Mouse (Mus musculus) midbrain, embryonic 10.5 days (tissue): ENCODE measurements around the gene Tpi1. TPM values are rescaled to one million over a fixed set of nuclear protein-coding genes. Genes with fewer than 3 reads are reported as not detected.
A peak's percentile ranks its signal among the peaks of the same experiment; 100 is the strongest.

Experiments used
- DNase-seq: peaks from one replicate; pipeline ENCODE4 v3.0.0-alpha.2; 2017; ENCODE audit warnings: low spot score
- H3K27ac ChIP-seq: fragments of 300-500 bp; sonication (generic); replicated peaks from 2 replicates; pipeline ENCODE4 v1.5.1; 2016; ENCODE audit warnings: mild to moderate bottlenecking
- H3K27me3 ChIP-seq: fragments of 300-500 bp; sonication (generic); 2 replicates; pipeline ENCODE4 v1.6.1; 2016; ENCODE audit warnings: low read depth, mild to moderate bottlenecking; ENCODE audit not compliant: poor library complexity, severe bottlenecking
- H3K36me3 ChIP-seq: fragments of 300-500 bp; sonication (generic); 2 replicates; pipeline ENCODE4 v1.6.1; 2016; ENCODE audit warnings: mild to moderate bottlenecking, moderate library complexity
- H3K4me1 ChIP-seq: fragments of 300-500 bp; sonication (generic); 2 replicates; pipeline ENCODE4 v1.6.1; 2016
- H3K4me3 ChIP-seq: fragments of 300-500 bp; sonication (generic); 2 replicates; pipeline ENCODE4 v1.5.1; 2016; ENCODE audit warnings: mild to moderate bottlenecking, moderate library complexity
- H3K9me3 ChIP-seq: fragments of 300-500 bp; sonication (generic); replicated peaks from 2 replicates; pipeline ENCODE4 v1.6.1; 2016; ENCODE audit warnings: mild to moderate bottlenecking
- WGBS: fragments of 180-500 bp; shearing (Covaris S2); methylation state at CpG from one replicate; pipeline ENCODE4 v1.1.7; 2016; 5-methylcytosine and 5-hydroxymethylcytosine counted together
- polyA plus RNA-seq: library from polyadenylated mRNA; unstranded; fragments of >200 nt; fragmentation: Nextera tagmentation; extraction: Ambion mirVana; gene quantifications from 2 replicates; pipeline ENCODE4 v1.2.1, GENCODE M21; 2016

The Tpi1 gene
- polyA plus RNA-seq: 786 and 953 TPM in 2 replicates

- Histone ChIP-seq H3K36me3 (peaks cover 72% of the 10 kb centered on the region), H3K27me3 (no peaks in the 10 kb centered on the region), H3K27ac (peak within 1 kb of the TSS; percentile 95), H3K9me3 (no peaks in the 10 kb centered on the region), H3K4me1 (peaks cover 57% of the 10 kb centered on the region), H3K4me3 (peak within 1 kb of the TSS; percentile 75)
- WGBS: 1% methylated on average over 22 of the region's 22 CpGs
- DNase-seq: peak; percentile 88
Measured at GRCm38 (mm10) chr6:124813933-124814332, at the start of gene Tpi1. TSS of gene Tpi1 (minus strand) at chr6:124814296.

GRCm38 (mm10) chr6:124863125-124863657 lies 49.1 kb upstream of the Tpi1 start:
- peak overlapping the region; percentile 94 for H3K27ac ChIP-seq
- WGBS: under 1% methylated on average over 16 of the region's 16 CpGs
- H3K4me1 ChIP-seq: peaks cover 82% of the 10 kb centered on the region
- H3K9me3 ChIP-seq: no peaks in the 10 kb centered on the region
- peak; percentile 50 for DNase-seq
- peak overlapping the region; percentile 72 for H3K4me3 ChIP-seq
- H3K36me3 ChIP-seq: 0 out of 2 replicates have a peak, but pooled peaks cover 5% of the 10 kb centered on the region
- H3K27me3 ChIP-seq: peaks cover 77% of the 10 kb centered on the region

- H3K36me3 ChIP-seq: 0 out of 2 replicates have a peak, but pooled peaks cover 5% of the 10 kb centered on the region
- peaks cover 82% of the 10 kb centered on the region for H3K27me3 ChIP-seq
- DNase-seq: no peak
- 6% methylated on average over 8 of the region's 8 CpGs for WGBS
- peaks cover 88% of the 10 kb centered on the region for H3K4me1 ChIP-seq
- no peaks in the 10 kb centered on the region for H3K9me3 ChIP-seq
- peak overlapping the region; percentile 94 for H3K27ac ChIP-seq
- H3K4me3 ChIP-seq: peak overlapping the region; percentile 72
Measured at GRCm38 (mm10) chr6:124862406-124863124, 48.5 kb upstream of the Tpi1 start.

- DNase-seq: no peak
- WGBS: 33% methylated on average over 3 of the region's 3 CpGs
- Histone ChIP-seq H3K9me3 (no peaks in the 10 kb centered on the region), H3K4me1 (peaks cover 95% of the 10 kb centered on the region), H3K4me3 (peak overlapping the region; percentile 72), H3K27ac (peak overlapping the region; percentile 94), H3K36me3 (0 out of 2 replicates have a peak, but pooled peaks cover 5% of the 10 kb centered on the region), H3K27me3 (peaks cover 77% of the 10 kb centered on the region)
Measured at GRCm38 (mm10) chr6:124861802-124862201, 47.7 kb upstream of the Tpi1 start.

GRCm38 (mm10) chr6:124861266-124861665 lies 47.2 kb upstream of the Tpi1 start:
- no peak for DNase-seq
- Histone ChIP-seq H3K27ac (peak overlapping the region; percentile 94), H3K9me3 (no peaks in the 10 kb centered on the region), H3K4me1 (peaks cover 95% of the 10 kb centered on the region), H3K36me3 (0 out of 2 replicates have a peak, but pooled peaks cover 5% of the 10 kb centered on the region), H3K27me3 (peaks cover 71% of the 10 kb centered on the region), H3K4me3 (peak overlapping the region; percentile 72; the same call in 1 of the 2 replicates)
- WGBS: 78% methylated on average over 19 of the region's 19 CpGs

GRCm38 (mm10) chr6:124860511-124860910 lies 46.4 kb upstream of the Tpi1 start:
- no peak for DNase-seq
- Histone ChIP-seq H3K36me3 (0 out of 2 replicates have a peak, but pooled peaks cover 5% of the 10 kb centered on the region), H3K27me3 (peaks cover 64% of the 10 kb centered on the region), H3K4me3 (0 out of 2 replicates have a peak overlapping the region, but pooled peaks have one; percentile 16), H3K4me1 (peaks cover 94% of the 10 kb centered on the region), H3K27ac (0 out of 2 replicates have a peak overlapping the region, but pooled peaks have one; percentile 19), H3K9me3 (no peaks in the 10 kb centered on the region)
- 85% methylated on average over 9 of the region's 9 CpGs for WGBS

- WGBS: 11% methylated on average over 12 of the region's 12 CpGs
- DNase-seq: peak; percentile 88
- H3K36me3 ChIP-seq: 0 out of 2 replicates have a peak, but pooled peaks cover 9% of the 10 kb centered on the region
- peaks cover 93% of the 10 kb centered on the region for H3K4me1 ChIP-seq
- peak overlapping the region; percentile 19 for H3K27ac ChIP-seq
- H3K4me3 ChIP-seq: peak overlapping the region; percentile 16; the same call in 1 of the 2 replicates
- no peaks in the 10 kb centered on the region for H3K9me3 ChIP-seq
- H3K27me3 ChIP-seq: peaks cover 60% of the 10 kb centered on the region
Measured at GRCm38 (mm10) chr6:124859725-124860124, 45.6 kb upstream of the Tpi1 start.

- peaks cover 83% of the 10 kb centered on the region for H3K4me1 ChIP-seq
- H3K36me3 ChIP-seq: peaks cover 16% of the 10 kb centered on the region
- H3K4me3 ChIP-seq: peak overlapping the region; percentile 70
- H3K27ac ChIP-seq: peak overlapping the region; percentile 92; the same call in 1 of the 2 replicates
- DNase-seq: no peak
- 77% methylated on average over 28 of the region's 28 CpGs for WGBS
- no peaks in the 10 kb centered on the region for H3K9me3 ChIP-seq
- H3K27me3 ChIP-seq: peaks cover 54% of the 10 kb centered on the region
Measured at GRCm38 (mm10) chr6:124858561-124859318, 44.6 kb upstream of the Tpi1 start.

GRCm38 (mm10) chr6:124857840-124858530 lies 43.9 kb upstream of the Tpi1 start:
- Histone ChIP-seq H3K27ac (peak overlapping the region; percentile 92), H3K36me3 (peaks cover 22% of the 10 kb centered on the region), H3K9me3 (no peaks in the 10 kb centered on the region), H3K4me1 (peaks cover 76% of the 10 kb centered on the region), H3K27me3 (peaks cover 51% of the 10 kb centered on the region), H3K4me3 (peak overlapping the region; percentile 70)
- 25% methylated on average over 26 of the region's 26 CpGs for WGBS
- DNase-seq: no peak

- peak within 1 kb of the TSS; percentile 70 for H3K4me3 ChIP-seq
- H3K27ac ChIP-seq: peak within 1 kb of the TSS; percentile 92
- H3K36me3 ChIP-seq: peaks cover 27% of the 10 kb centered on the region
- H3K9me3 ChIP-seq: no peaks in the 10 kb centered on the region
- WGBS: under 1% methylated on average over 85 of the region's 86 CpGs
- peak; percentile 90 for DNase-seq
- peaks cover 43% of the 10 kb centered on the region for H3K27me3 ChIP-seq
- peaks cover 68% of the 10 kb centered on the region for H3K4me1 ChIP-seq
Measured at GRCm38 (mm10) chr6:124856916-124857839, 43.1 kb upstream of the Tpi1 start, which contains the start of gene P3h3. TSS of gene P3h3 (minus strand) at chr6:124857752.

- peaks cover 27% of the 10 kb centered on the region for H3K36me3 ChIP-seq
- 5% methylated on average over 14 of the region's 14 CpGs for WGBS
- peak; percentile 52 for DNase-seq
- peak overlapping the region; percentile 70 for H3K4me3 ChIP-seq
- H3K27ac ChIP-seq: peak overlapping the region; percentile 92
- peaks cover 59% of the 10 kb centered on the region for H3K4me1 ChIP-seq
- peaks cover 34% of the 10 kb centered on the region for H3K27me3 ChIP-seq
- no peaks in the 10 kb centered on the region for H3K9me3 ChIP-seq
Measured at GRCm38 (mm10) chr6:124856321-124856720, 42.2 kb upstream of the Tpi1 start.
